Mouse (Mus musculus) E14TG2a.4 (cell line): ENCODE data around the gene Aqr.

Experiments used
- CTCF ChIP-seq: conservative IDR thresholded peaks from 2 replicates; pipeline ENCODE4 v1.5.1; 2014; ENCODE audit warnings: low read length
- NANOG ChIP-seq: IDR thresholded peaks from 2 replicates; pipeline ENCODE4 v1.6.1; 2014; ENCODE audit warnings: borderline replicate concordance, low read length, mixed read lengths

- TF ChIP-seq CTCF (no peak), NANOG (no peak)
Measured at GRCm38 (mm10) chr2:114143842-114144241, 43.0 kb downstream of the Aqr start.
